Mouse (Mus musculus): ENCODE data around the gene Gm21149.
"Not testable (repeated sequence)": the region's sequence is repeated elsewhere in the genome, so short reads cannot be mapped to it uniquely, and the experiment has no call there.

DNA sequence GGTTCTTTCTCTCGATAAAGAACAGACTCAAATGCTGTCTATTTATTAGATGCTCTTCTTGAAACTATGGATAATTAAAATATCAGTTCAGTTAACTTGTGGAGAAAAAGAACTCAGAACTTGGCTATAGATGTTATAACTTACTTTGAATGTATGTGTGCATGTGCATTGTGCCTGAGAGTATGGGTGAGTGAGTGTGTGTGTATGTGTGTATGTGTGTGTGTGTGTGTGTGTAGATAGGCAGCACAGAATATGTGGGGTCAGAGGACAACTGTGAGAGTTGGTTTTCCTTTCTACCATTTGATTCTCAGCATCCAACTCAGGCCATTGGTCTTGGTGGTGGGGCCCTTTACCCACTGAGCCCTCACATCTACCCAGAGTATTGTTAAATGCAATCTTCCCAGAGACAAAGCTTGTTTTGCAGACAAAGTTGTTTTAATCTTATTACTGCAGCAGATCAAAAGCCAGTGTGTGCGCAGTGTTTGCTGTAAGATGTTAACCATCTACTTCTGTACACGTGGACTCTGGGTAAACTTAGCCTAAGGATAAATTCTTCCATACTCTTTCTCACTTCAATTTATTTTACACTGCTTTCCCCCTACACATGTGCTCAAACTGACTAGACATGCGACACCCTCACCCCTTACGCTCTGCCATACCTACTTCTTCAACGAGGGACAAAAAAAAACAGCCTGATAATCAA, 31.6 kb upstream of the Gm21149 start:
- not testable (repeated sequence) for TF ChIP-seq CTCF (IDR thresholded peaks at IDR 0.05; ENCODE audit: borderline replicate concordance, insufficient read depth, low read depth, low read length); POLR2A (IDR thresholded peaks at IDR 0.05; ENCODE audit: borderline replicate concordance, insufficient read depth, low read length)
